Mouse (Mus musculus): ENCODE results near the gene Rpl38.
A peak's percentile ranks its signal among the peaks of the same experiment; 100 is the strongest.
"Not testable (repeated sequence)": the region's sequence is repeated elsewhere in the genome, so short reads cannot be mapped to it uniquely, and the experiment has no call there.

Gene Rpl38

GRCm38 (mm10) chr11:114657737-114658136 lies 10.6 kb upstream of the Rpl38 start:
- peak in 1 of 2 experiments; percentile 68 for DNase-seq

DNA sequence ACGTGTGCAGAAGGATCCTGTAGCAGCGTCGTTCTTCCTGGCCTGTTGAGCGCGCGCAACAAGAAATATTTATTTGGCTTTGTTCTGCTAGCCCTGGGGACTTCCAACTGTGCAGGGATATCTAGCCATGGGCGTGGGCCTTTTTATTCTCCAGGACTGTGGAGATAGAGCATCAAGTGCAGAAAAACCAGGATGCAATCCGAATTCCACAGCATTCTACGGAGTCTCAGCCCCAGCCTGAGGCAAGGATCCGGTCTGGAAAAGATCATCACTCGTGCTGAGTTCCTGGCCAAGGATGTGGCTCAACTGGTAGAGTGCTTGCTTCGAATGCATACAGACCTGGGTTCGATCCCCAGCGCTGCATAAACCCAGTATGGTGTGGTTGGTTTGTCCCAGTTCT lies 6.2 kb upstream of the Rpl38 start:
- no peak for DNase-seq

- peak in 1 of 2 experiments; percentile 64 for DNase-seq
Measured at GRCm38 (mm10) chr11:114662746-114663362, 5.5 kb upstream of the Rpl38 start.

DNA sequence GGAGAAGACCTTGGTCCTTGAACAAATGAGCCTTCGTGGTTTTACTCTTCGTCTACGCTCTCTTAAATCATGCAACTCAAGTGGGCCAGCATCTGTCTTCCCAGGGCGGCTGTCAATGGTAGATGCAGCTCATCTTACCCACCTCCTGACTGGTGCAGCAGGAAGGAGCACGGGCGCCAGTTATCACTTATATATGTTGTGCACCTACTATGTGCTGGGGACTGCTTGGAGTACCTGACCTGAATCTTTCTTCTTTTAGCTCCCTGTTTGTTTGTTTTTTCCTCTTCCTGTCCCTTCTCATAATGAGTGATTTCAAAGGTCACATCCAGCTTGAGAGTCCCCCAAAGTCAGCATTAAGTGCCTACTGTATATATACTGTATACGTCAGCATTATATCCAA lies 4.2 kb upstream of the Rpl38 start:
- no peak for DNase-seq

DNA sequence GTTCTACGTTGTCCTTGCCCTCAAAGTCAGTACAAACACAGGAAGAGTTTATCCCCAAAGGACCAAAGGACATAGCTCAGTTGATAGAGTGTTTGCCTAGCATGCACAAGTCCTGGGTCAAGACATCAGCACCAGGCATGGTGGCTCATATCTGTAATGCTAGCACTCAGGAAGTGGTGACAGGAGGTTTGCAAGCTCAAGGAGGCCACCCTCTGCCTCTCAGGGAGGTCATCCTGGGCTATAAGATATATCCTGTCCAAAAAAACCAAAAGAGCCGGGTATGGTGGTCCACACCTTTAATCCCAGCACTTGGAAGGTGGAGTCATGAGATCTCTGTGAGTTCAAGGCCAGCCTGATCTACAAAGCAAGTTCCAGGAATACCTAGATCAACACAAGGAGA lies 2.9 kb upstream of the Rpl38 start:
- DNase-seq = no peak

GRCm38 (mm10) chr11:114666786-114667185 lies 1.5 kb upstream of the Rpl38 start:
- DNase-seq = no peak

- DNase-seq = no peak
Measured at GRCm38 (mm10) chr11:114667236-114667931, 940 bp upstream of the Rpl38 start.

GRCm38 (mm10) chr11:114667932-114668285 lies 415 bp upstream of the Rpl38 start:
- DNase-seq = peak; percentile 54 to 60

DNA sequence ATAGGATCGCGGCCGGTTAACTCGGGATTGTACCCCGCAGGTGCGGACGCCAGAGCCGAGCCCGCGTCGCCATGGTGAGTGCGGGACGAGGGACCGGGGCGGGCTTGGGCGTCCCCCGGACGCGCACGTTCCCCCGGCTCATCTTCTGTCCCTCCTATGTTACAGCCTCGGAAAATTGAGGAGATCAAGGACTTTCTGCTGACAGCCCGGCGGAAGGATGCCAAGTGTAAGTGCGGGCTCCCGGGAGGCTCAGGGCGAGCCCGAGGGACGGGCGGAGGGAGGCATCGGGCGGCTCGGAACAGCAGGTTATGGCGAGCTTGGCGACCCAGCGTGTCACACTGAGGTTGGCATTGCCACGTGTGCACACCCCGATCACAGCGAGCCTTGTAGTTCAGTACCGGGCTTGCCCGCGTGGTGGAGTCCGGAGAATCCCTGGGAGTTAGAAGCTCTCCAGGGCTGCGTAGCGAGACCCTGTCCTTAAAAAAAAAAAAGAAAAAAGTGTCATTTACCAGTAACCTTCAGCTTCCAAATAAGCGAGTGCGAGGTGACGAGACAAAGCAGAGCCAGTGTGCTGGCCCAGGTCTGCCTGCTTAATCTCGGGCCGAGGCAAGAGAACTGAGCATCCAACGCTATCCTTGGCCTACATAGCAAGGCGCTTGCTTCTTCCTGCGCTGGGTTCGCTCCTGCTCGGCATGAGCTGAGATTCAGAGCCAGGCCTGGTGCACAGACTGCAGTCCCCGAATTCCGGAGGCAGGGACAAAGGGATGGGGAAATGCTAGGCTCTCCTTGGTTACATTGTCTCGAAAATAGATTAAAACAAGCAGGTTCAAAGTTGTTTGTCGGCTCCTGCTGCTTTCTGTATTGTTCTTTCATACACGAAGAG lies 658 bp downstream of the Rpl38 start:
- peak; percentile 82 to 88 for DNase-seq

- peak; percentile 20 to 57 for DNase-seq
Measured at GRCm38 (mm10) chr11:114669651-114670168, 1.4 kb downstream of the Rpl38 start.

DNA sequence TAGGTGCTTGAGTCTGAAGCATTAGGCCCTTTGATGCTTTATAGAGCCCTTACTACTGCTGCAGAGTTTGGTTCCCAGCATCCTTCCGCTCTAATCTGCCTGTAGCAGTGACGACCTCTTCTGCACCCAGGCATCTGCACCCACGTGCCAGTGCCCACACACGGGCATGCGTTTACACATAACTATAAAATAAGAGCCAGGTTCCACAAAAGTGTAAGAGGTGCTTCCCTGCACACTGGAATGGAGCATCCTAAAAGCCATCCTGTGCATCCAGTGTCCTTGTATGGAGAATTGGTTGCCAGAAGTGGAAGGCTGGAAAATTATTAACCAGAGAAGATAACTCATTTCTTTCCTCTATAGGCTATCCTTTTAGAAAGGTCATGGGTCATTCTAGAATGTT lies 2.8 kb downstream of the Rpl38 start:
- DNase-seq = no peak

- DNase-seq = peak; percentile 67 to 74
Measured at GRCm38 (mm10) chr11:114672794-114673718, 4.7 kb downstream of the Rpl38 start.

- DNase-seq = no peak
Measured at GRCm38 (mm10) chr11:114673719-114674050, 5.4 kb downstream of the Rpl38 start.

- DNase-seq = no peak
Measured at GRCm38 (mm10) chr11:114674180-114674579, 5.9 kb downstream of the Rpl38 start.

GRCm38 (mm10) chr11:114674796-114675195 lies 6.5 kb downstream of the Rpl38 start:
- not testable (repeated sequence) for DNase-seq

GRCm38 (mm10) chr11:114675341-114675825 lies 7.1 kb downstream of the Rpl38 start, which contains the start of gene Ttyh2:
Ttyh2 (plus strand) TSS chr11:114675431.
- peak; percentile 90 to 95 for DNase-seq

- peak; percentile 55 to 63 for DNase-seq
Measured at GRCm38 (mm10) chr11:114675826-114676401, 7.6 kb downstream of the Rpl38 start.

DNA sequence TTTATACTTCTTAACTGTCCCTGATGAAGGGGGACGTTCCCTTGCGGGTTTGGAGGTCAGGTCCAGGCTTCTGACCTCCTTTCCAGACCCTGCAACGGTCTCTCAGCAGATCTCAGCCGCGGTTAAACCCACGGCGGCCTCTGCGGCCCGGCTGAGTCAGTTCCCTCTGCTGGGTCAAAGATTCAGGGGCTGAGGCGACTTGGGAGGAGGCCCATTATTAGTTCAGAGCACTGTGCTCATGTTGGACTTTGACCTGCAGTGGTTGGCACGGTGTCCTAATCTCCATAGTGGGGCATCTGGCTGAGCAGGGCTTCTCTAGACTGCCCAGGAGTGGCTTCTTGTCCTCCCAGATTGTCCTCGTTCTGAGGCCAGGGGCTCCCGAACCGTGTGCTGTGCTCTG lies 8.1 kb downstream of the Rpl38 start:
- DNase-seq = peak; percentile 86 to 93

DNA sequence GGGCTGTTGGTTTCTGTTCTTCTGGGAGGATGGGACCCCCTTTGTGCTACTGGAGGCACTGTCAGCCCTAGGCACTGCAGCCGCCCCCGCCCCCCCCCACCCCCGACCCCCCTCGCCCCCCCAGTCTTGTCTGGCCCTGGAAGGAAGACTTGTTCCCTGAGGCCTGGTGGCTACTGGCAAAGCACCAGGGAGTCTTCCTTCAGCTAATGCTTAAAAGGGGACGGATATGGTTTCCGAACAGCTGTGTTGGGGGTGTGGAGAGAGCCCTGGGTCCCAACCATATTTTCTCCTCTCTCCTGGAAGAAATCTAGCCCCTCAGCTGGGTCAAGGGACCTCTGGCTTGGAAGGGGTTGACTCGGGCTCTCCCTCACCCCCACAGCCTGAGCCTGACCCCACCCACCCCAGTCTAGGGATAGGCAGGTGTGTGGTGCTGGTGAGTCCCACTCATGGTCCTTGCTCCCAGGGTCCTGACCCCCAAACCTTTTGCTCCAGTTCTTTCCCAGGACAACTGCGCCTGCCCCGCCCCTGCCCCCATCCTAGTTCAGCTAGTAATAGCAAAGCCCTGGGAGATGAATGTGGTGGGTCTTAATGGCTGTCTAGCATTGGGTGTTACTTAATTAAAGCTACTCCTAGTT lies 8.7 kb downstream of the Rpl38 start:
- peak in 1 of 2 experiments; percentile 48 for DNase-seq

GRCm38 (mm10) chr11:114679582-114679981 lies 11.3 kb downstream of the Rpl38 start:
- DNase-seq = peak; percentile 62 to 75

DNA sequence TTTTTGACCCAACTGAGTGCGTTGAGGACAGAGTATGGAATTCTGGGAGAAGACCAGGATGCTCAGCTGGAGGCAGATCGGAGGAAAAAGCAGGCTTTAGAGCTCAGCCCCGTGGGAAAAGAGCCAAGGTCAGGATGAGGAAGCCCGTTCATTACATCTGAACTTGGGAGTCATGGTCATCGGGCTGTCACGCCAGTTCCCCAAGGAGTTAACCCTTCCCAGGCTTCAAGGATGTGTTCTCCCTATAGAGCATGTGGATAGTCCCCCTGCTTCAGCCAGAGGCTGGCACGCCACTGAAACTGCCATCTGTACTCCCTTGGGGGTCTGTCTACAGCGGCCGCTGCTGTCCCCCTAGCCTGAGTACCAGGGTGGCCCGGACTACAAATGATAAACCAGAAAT lies 12.0 kb downstream of the Rpl38 start:
- peak; percentile 67 to 78 for DNase-seq
